Mouse (Mus musculus): ENCODE results near the gene Tom1. TPM values are rescaled to one million over a fixed set of nuclear protein-coding genes. Genes with fewer than 3 reads are reported as not detected.

Tom1 gene
- polyA plus RNA-seq, 1 experiment: 29.7 TPM

- H3K27me3 ChIP-seq (ENCODE audit: control insufficient read depth, insufficient read depth, low read length): no peaks in the 10 kb centered on the region
- DNase-seq (ENCODE audit: low read depth in 1 of 2, low spot score in 2 of 2): no peak
- no peak overlapping the region for H3K4me3 ChIP-seq (ENCODE audit: extremely low read depth, insufficient read depth, insufficient read length)
- H3K4me1 ChIP-seq (ENCODE audit: control insufficient read depth, insufficient read depth, insufficient read length): peaks cover 15% of the 10 kb centered on the region; the same call in 1 of the 2 replicates
- 37% methylated on average over 3 of the region's 3 CpGs for WGBS
- TF ChIP-seq POLR2A (IDR thresholded peaks at IDR 0.05; ENCODE audit: low read depth, low read length) (no peak), CTCF (IDR thresholded peaks at IDR 0.05; ENCODE audit: extremely low read depth, insufficient read depth, insufficient read length, insufficient replicate concordance) (no peak)
- no peak overlapping the region for H3K27ac ChIP-seq (ENCODE audit: insufficient read depth, low read length)
- H3K36me3 ChIP-seq (ENCODE audit: control insufficient read depth, insufficient read depth, low read length): no peaks in the 10 kb centered on the region
Measured at GRCm38 (mm10) chr8:75084382-75085064, 51.0 kb downstream of the Tom1 start.

DNA sequence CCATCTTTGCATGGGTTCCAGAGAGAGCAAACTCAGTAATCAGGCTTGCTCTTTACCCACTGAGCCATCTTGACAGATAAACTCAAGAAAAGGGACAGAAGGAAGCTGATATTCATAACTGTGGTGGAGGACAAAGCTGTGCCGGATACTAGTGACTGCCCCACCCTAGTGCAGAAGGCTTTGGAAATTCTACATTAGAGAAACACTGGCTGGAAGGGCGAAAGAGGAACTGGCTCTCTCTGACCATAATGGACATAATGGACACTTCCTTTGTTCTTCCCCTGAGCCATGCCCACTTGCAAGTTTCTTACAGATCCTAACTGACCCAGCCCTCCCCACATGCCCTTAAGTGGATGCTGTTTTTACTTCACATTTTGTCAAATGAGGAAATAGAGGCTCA, 52.5 kb downstream of the Tom1 start:
- Histone ChIP-seq H3K36me3 (ENCODE audit: control insufficient read depth, insufficient read depth, low read length) (no peaks in the 10 kb centered on the region), H3K27me3 (ENCODE audit: control insufficient read depth, insufficient read depth, low read length) (no peaks in the 10 kb centered on the region; the same call in 1 of the 2 replicates), H3K4me1 (ENCODE audit: control insufficient read depth, insufficient read depth, insufficient read length) (peaks cover 21% of the 10 kb centered on the region; the same call in 1 of the 2 replicates), H3K27ac (ENCODE audit: insufficient read depth, low read length) (peak overlapping the region; percentile 3; the same call in 1 of the 2 replicates), H3K4me3 (ENCODE audit: extremely low read depth, insufficient read depth, insufficient read length) (no peak overlapping the region)
- no peak for DNase-seq (ENCODE audit: low read depth in 1 of 2, low spot score in 2 of 2)
- WGBS: 77% methylated on average over 2 of the region's 2 CpGs
- TF ChIP-seq POLR2A (IDR thresholded peaks at IDR 0.05; ENCODE audit: low read depth, low read length) (no peak), CTCF (IDR thresholded peaks at IDR 0.05; ENCODE audit: extremely low read depth, insufficient read depth, insufficient read length, insufficient replicate concordance) (no peak)

- H3K36me3 ChIP-seq (ENCODE audit: control insufficient read depth, insufficient read depth, low read length): no peaks in the 10 kb centered on the region
- DNase-seq (ENCODE audit: low read depth in 1 of 2, low spot score in 2 of 2): no peak
- H3K4me3 ChIP-seq (ENCODE audit: extremely low read depth, insufficient read depth, insufficient read length): no peak overlapping the region
- TF ChIP-seq CTCF (IDR thresholded peaks at IDR 0.05; ENCODE audit: extremely low read depth, insufficient read depth, insufficient read length, insufficient replicate concordance) (no peak), POLR2A (IDR thresholded peaks at IDR 0.05; ENCODE audit: low read depth, low read length) (no peak)
- no peaks in the 10 kb centered on the region; the same call in 1 of the 2 replicates for H3K27me3 ChIP-seq (ENCODE audit: control insufficient read depth, insufficient read depth, low read length)
- no peak overlapping the region for H3K27ac ChIP-seq (ENCODE audit: insufficient read depth, low read length)
- H3K4me1 ChIP-seq (ENCODE audit: control insufficient read depth, insufficient read depth, insufficient read length): peaks cover 12% of the 10 kb centered on the region; the same call in 1 of the 2 replicates
Measured at GRCm38 (mm10) chr8:75087127-75087526, 53.6 kb downstream of the Tom1 start.

DNA sequence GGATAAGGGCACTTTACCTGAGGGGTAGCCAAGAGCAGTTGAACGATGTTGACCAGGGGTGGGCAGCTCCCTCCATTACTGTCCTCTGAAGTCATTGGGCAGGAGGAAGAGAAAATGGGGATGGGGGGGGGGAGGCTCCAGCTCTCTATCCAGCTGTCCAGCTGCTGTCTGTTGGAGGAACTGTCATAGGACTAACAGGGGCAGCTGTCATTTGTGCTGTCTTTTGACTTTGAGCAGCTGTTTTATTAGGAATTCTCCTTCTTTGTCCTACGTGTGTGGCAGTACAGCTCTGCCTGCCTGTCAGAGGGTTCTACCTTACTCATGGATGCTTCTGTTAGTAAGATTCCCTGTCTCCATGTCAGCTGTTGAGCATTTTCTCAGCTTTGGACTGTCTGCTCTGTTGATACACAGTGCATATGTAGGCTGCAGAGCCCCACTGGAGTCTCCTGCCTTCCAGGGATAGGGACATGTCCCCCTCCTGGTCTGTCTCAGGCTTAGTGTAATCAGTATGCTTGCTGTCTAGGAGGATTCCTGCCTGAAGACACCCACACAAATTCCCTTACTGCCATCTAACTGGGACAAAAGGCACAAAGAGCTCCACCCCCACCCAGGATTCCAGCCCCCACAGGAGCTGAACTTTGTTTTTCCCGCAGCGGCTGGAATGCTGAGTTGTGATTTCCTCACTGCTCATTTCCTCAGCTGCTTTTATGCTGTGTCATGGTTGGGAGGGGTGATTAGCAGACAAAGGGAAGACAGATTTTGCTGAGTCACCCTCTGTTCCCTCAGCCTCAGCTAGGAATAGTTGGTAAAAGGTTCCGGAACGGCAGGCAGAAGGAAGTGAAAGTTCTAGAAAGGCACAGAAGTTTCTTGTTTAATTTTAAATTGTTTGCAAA, 55.7 kb downstream of the Tom1 start:
- H3K27ac ChIP-seq (ENCODE audit: insufficient read depth, low read length): no peak overlapping the region
- 13% methylated on average over 6 of the region's 6 CpGs for WGBS
- no peaks in the 10 kb centered on the region for H3K36me3 ChIP-seq (ENCODE audit: control insufficient read depth, insufficient read depth, low read length)
- no peaks in the 10 kb centered on the region; the same call in 1 of the 2 replicates for H3K27me3 ChIP-seq (ENCODE audit: control insufficient read depth, insufficient read depth, low read length)
- H3K4me1 ChIP-seq (ENCODE audit: control insufficient read depth, insufficient read depth, insufficient read length): peaks cover 8% of the 10 kb centered on the region; the same call in 1 of the 2 replicates
- TF ChIP-seq POLR2A (IDR thresholded peaks at IDR 0.05; ENCODE audit: low read depth, low read length): no peak
- no peak for TF ChIP-seq CTCF (IDR thresholded peaks at IDR 0.05; ENCODE audit: extremely low read depth, insufficient read depth, insufficient read length, insufficient replicate concordance)
- no peak overlapping the region for H3K4me3 ChIP-seq (ENCODE audit: extremely low read depth, insufficient read depth, insufficient read length)
- DNase-seq (ENCODE audit: low read depth in 1 of 2, low spot score in 2 of 2): peak in 1 of 2 experiments; percentile 19

- Histone ChIP-seq H3K4me1 (ENCODE audit: control insufficient read depth, insufficient read depth, insufficient read length) (peaks cover 8% of the 10 kb centered on the region; the same call in 1 of the 2 replicates), H3K27me3 (ENCODE audit: control insufficient read depth, insufficient read depth, low read length) (no peaks in the 10 kb centered on the region; the same call in 1 of the 2 replicates), H3K27ac (ENCODE audit: insufficient read depth, low read length) (no peak overlapping the region), H3K4me3 (ENCODE audit: extremely low read depth, insufficient read depth, insufficient read length) (no peak overlapping the region), H3K36me3 (ENCODE audit: control insufficient read depth, insufficient read depth, low read length) (no peaks in the 10 kb centered on the region)
- WGBS: 87% methylated on average over 4 of the region's 4 CpGs
- DNase-seq (ENCODE audit: low read depth in 1 of 2, low spot score in 2 of 2): no peak
- TF ChIP-seq POLR2A (IDR thresholded peaks at IDR 0.05; ENCODE audit: low read depth, low read length) (no peak), CTCF (IDR thresholded peaks at IDR 0.05; ENCODE audit: extremely low read depth, insufficient read depth, insufficient read length, insufficient replicate concordance) (no peak)
Measured at GRCm38 (mm10) chr8:75090781-75091365, 57.4 kb downstream of the Tom1 start.

DNA sequence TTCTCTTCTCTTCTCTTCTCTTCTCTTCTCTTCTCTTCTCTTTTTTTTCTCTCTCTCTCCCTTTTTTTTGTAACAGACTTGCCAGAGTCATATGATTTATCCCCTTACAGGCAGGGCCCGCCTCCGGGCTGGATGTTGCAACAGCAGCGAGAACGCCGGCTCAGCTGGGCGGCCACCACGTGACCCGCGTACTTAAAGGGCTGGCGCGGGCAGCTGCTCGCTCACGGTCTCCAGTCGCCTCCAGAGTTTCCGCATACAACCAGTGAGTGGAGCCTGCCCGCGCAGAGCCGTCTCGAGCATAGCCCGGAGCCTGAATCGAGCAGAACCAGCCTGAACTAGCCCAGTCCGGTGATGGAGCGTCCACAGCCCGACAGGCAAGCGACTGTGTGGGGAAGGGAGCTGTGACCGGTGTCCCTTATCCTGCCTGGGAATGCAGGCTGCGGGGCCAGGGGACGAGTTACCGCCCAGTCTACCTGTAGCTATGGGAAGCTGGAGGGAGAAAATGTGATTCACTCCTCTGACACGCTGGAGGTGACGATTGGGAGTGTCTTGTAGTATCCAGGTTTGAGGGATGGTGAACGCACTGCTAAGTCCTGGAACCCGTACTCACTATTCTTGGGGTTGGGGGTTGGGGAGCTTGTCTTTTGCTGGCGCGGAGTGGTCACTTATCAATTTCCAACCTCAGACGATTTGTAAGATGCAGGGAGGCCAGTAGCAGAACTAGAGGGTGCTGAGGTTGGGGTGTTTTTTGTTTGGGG, 60.1 kb downstream of the Tom1 start, which contains the start of gene Hmox1:
Hmox1 (plus strand) TSS at position 223 of the 758 bp plus-strand sequence.
- Histone ChIP-seq H3K36me3 (ENCODE audit: control insufficient read depth, insufficient read depth, low read length) (no peaks in the 10 kb centered on the region), H3K4me1 (ENCODE audit: control insufficient read depth, insufficient read depth, insufficient read length) (peaks cover 8% of the 10 kb centered on the region; the same call in 1 of the 2 replicates), H3K4me3 (ENCODE audit: extremely low read depth, insufficient read depth, insufficient read length) (peak within 1 kb of the TSS; percentile 59), H3K27me3 (ENCODE audit: control insufficient read depth, insufficient read depth, low read length) (no peaks in the 10 kb centered on the region; the same call in 1 of the 2 replicates), H3K27ac (ENCODE audit: insufficient read depth, low read length) (0 out of 2 replicates have a peak within 1 kb of the TSS, but pooled peaks have one; percentile 24)
- DNase-seq (ENCODE audit: low read depth in 1 of 2, low spot score in 2 of 2): peak in 1 of 2 experiments; percentile 69
- TF ChIP-seq POLR2A (IDR thresholded peaks at IDR 0.05; ENCODE audit: low read depth, low read length) (0 out of 2 replicates have a peak, but pooled peaks have one; percentile 14), CTCF (IDR thresholded peaks at IDR 0.05; ENCODE audit: extremely low read depth, insufficient read depth, insufficient read length, insufficient replicate concordance) (no peak)
- 10% methylated on average over 36 of the region's 36 CpGs for WGBS
